Mouse (Mus musculus) heart, postnatal 36 days (tissue): Measurements from ENCODE around the gene Adcy3. TPM values are rescaled to one million over a fixed set of nuclear protein-coding genes. Genes with fewer than 3 reads are reported as not detected.

ENCODE experiments used
- DNase-seq, 2 experiments: peaks; one replicate each; pipeline ENCODE4 v3.0.0; 2021 to 2022
- intact Hi-C: fragments of 180-260 bp; cut with DNase I; formaldehyde crosslinking; loops from one replicate; pipeline ENCODE4 v1.15.1; 2025
- total RNA-seq, 2 experiments: library from RNA; stranded (reverse); gene quantifications; 2 replicates each; pipeline ENCODE4 v1.2.3; 2021

The Adcy3 gene
- 1 to 10 TPM; 3.1 to 4.0 TPM for total RNA-seq

GRCm38 (mm10) chr12:4132941-4133846 is at the start of gene Adcy3:
TSS of gene Adcy3 (plus strand) at chr12:4133103.
- intact Hi-C loops, result no loop called here
- DNase-seq, result peak; percentile 53 to 66

- DNase-seq, result no peak
- intact Hi-C loops, result loop anchor here (10.0 kb wide), 1 partner anchor 419 kb away; no protein-coding TSS in a partner anchor
Observed at GRCm38 (mm10) chr12:4083441-4083840, 49.5 kb upstream of the Adcy3 start.

GRCm38 (mm10) chr12:4107383-4107782 is 25.5 kb upstream of the Adcy3 start:
- DNase-seq, result peak; percentile 64 to 74
- intact Hi-C loops, result loop anchor here (1.0 kb wide), 2 partner anchors 101 to 441 kb away; no protein-coding TSS in a partner anchor

- intact Hi-C loops, result no loop called here
Observed at GRCm38 (mm10) chr12:4116132-4116531, 16.8 kb upstream of the Adcy3 start.

GRCm38 (mm10) chr12:4117136-4117535 is 15.8 kb upstream of the Adcy3 start:
- intact Hi-C loops, result no loop called here
- DNase-seq, result no peak

More at GRCm38 (mm10) chr12:4116132-4116531, 16.8 kb upstream of the Adcy3 start:
- no peak for DNase-seq

GRCm38 (mm10) chr12:4117579-4117978 is 15.3 kb upstream of the Adcy3 start:
- intact Hi-C loops, result no loop called here
- DNase-seq, result no peak

- no peak for DNase-seq
- intact Hi-C loops, result no loop called here
Observed at GRCm38 (mm10) chr12:4127346-4127745, 5.6 kb upstream of the Adcy3 start.

- intact Hi-C loops, result loop anchor here (2.0 kb wide), 1 partner anchor 75 kb away; no protein-coding TSS in a partner anchor
- DNase-seq, result no peak
Observed at GRCm38 (mm10) chr12:4133847-4134212, 927 bp downstream of the Adcy3 start.

- DNase-seq, result no peak
- intact Hi-C loops, result no loop called here
Observed at GRCm38 (mm10) chr12:4143179-4143578, 10.3 kb downstream of the Adcy3 start.

GRCm38 (mm10) chr12:4150936-4151335 is 18.0 kb downstream of the Adcy3 start:
- DNase-seq, result no peak
- intact Hi-C loops, result no loop called here

GRCm38 (mm10) chr12:4151969-4152368 is 19.1 kb downstream of the Adcy3 start:
- no peak for DNase-seq
- intact Hi-C loops, result no loop called here

GRCm38 (mm10) chr12:4157466-4157865 is 24.6 kb downstream of the Adcy3 start:
- intact Hi-C loops, result no loop called here
- DNase-seq, result no peak

GRCm38 (mm10) chr12:4158179-4158578 is 25.3 kb downstream of the Adcy3 start:
- intact Hi-C loops, result no loop called here
- no peak for DNase-seq

GRCm38 (mm10) chr12:4158868-4159632 is 26.1 kb downstream of the Adcy3 start:
- DNase-seq, result no peak
- intact Hi-C loops, result no loop called here

GRCm38 (mm10) chr12:4160322-4160721 is 27.4 kb downstream of the Adcy3 start:
- intact Hi-C loops, result no loop called here
- no peak for DNase-seq

GRCm38 (mm10) chr12:4162886-4163285 is 30.0 kb downstream of the Adcy3 start:
- intact Hi-C loops, result no loop called here
- DNase-seq, result no peak

GRCm38 (mm10) chr12:4166970-4167369 is 34.1 kb downstream of the Adcy3 start:
- no peak for DNase-seq
- intact Hi-C loops, result no loop called here

GRCm38 (mm10) chr12:4169058-4169457 is 36.2 kb downstream of the Adcy3 start:
- intact Hi-C loops, result no loop called here
- no peak for DNase-seq

- no peak for DNase-seq
- intact Hi-C loops, result no loop called here
Observed at GRCm38 (mm10) chr12:4169622-4170021, 36.7 kb downstream of the Adcy3 start.

- intact Hi-C loops, result no loop called here
- DNase-seq, result no peak
Observed at GRCm38 (mm10) chr12:4173108-4173790, 40.3 kb downstream of the Adcy3 start.

GRCm38 (mm10) chr12:4178839-4179238 is 45.9 kb downstream of the Adcy3 start:
- no peak for DNase-seq
- intact Hi-C loops, result no loop called here
